Mouse (Mus musculus) MEL (cell line): ENCODE measurements around the gene Cyp27b1. TPM values are rescaled to one million over a fixed set of nuclear protein-coding genes. Genes with fewer than 3 reads are reported as not detected.

Source experiments
- DNase-seq: peaks from one replicate; pipeline ENCODE4 v3.0.0; 2011; ENCODE audit warnings: low read depth, low spot score
- H3K27ac ChIP-seq: 2 replicates; pipeline ENCODE4 v1.5.1; 2012; ENCODE audit warnings: low read depth, mild to moderate bottlenecking, control low read depth, low read length, moderate library complexity; ENCODE audit not compliant: control insufficient read depth
- H3K27me3 ChIP-seq, 2 experiments: fragments of 150-350 bp in 1 of 2; sonication (generic) in 1 of 2; 2 replicates each; pipeline ENCODE4 v1.6.1; 2012; ENCODE audit warnings: low read length in 2 of 2, mild to moderate bottlenecking in 2 of 2, improper control_type of control experiment in 1 of 2, moderate library complexity in 1 of 2; ENCODE audit not compliant: insufficient read depth in 2 of 2, control insufficient read depth in 1 of 2
- H3K36me3 ChIP-seq, 2 experiments: 2 replicates each; pipeline ENCODE4 v1.6.1; 2012 to 2014; ENCODE audit warnings: low read length in 2 of 2, improper control_type of control experiment in 1 of 2, inconsistent platforms in 1 of 2, mild to moderate bottlenecking in 1 of 2; ENCODE audit not compliant: insufficient read depth in 2 of 2, control insufficient read depth in 1 of 2
- H3K4me1 ChIP-seq, 2 experiments: fragments of 150-350 bp in 1 of 2; sonication (generic) in 1 of 2; 2 replicates each; pipeline ENCODE4 v1.6.1; 2012; ENCODE audit warnings: low read length in 2 of 2, improper control_type of control experiment in 1 of 2, mild to moderate bottlenecking in 1 of 2; ENCODE audit not compliant: insufficient read depth in 2 of 2, control insufficient read depth in 1 of 2
- H3K4me3 ChIP-seq, 2 experiments: fragments of 150-350 bp in 1 of 2; sonication (generic) in 1 of 2; 2 replicates each; pipeline ENCODE4 v1.5.1; 2012; ENCODE audit warnings: low read depth in 2 of 2, low read length in 2 of 2, mild to moderate bottlenecking in 2 of 2, moderate library complexity in 2 of 2, control low read depth in 1 of 2, improper control_type of control experiment in 1 of 2; ENCODE audit not compliant: control insufficient read depth in 1 of 2, insufficient read depth in 1 of 2
- H3K79me2 ChIP-seq: 2 replicates; pipeline ENCODE4 v1.6.1; 2012; ENCODE audit warnings: mild to moderate bottlenecking, low read length, moderate library complexity; ENCODE audit not compliant: control insufficient read depth, poor library complexity, insufficient read depth
- H3K9ac ChIP-seq: 2 replicates; pipeline ENCODE4 v1.6.1; 2012; ENCODE audit warnings: low read depth, mild to moderate bottlenecking, control low read depth, low read length, moderate library complexity; ENCODE audit not compliant: control insufficient read depth, poor library complexity, severe bottlenecking
- H3K9me3 ChIP-seq: fragments of 150-350 bp; sonication (generic); replicated peaks from 2 replicates; pipeline ENCODE4 v1.6.1; 2012; ENCODE audit warnings: mild to moderate bottlenecking, low read length, improper control_type of control experiment, moderate library complexity; ENCODE audit not compliant: insufficient read depth
- CTCF ChIP-seq, 3 experiments: IDR thresholded peaks in 2 of 3; conservative IDR thresholded peaks in 1 of 3; 2 replicates each; pipeline ENCODE4 v1.5.1; 2011 to 2012; ENCODE audit warnings: low read length in 3 of 3, low read depth in 2 of 3, mild to moderate bottlenecking in 2 of 3, improper control_type of control experiment in 1 of 3, inconsistent platforms in 1 of 3, mixed read lengths in 1 of 3, moderate library complexity in 1 of 3; ENCODE audit not compliant: control insufficient read depth in 1 of 3, insufficient read depth in 1 of 3, poor library complexity in 1 of 3, severe bottlenecking in 1 of 3
- E2F4 ChIP-seq: IDR thresholded peaks from 2 replicates; pipeline ENCODE4 v1.6.1; 2011; ENCODE audit warnings: low read depth, low read length, improper control_type of control experiment, borderline replicate concordance
- ELF1 ChIP-seq: IDR thresholded peaks from 2 replicates; pipeline ENCODE4 v1.6.1; 2014; ENCODE audit warnings: low read depth, mild to moderate bottlenecking, inconsistent platforms, low read length, improper control_type of control experiment, moderate library complexity
- GABPA ChIP-seq: IDR thresholded peaks from 2 replicates; pipeline ENCODE4 v1.6.1; 2012; ENCODE audit warnings: low read depth, mild to moderate bottlenecking, inconsistent platforms, low read length, improper control_type of control experiment, moderate library complexity
- MEF2A ChIP-seq: IDR thresholded peaks from 2 replicates; pipeline ENCODE4 v1.6.1; 2014; ENCODE audit warnings: low read depth, mild to moderate bottlenecking, inconsistent platforms, low read length, improper control_type of control experiment; ENCODE audit not compliant: poor library complexity, insufficient replicate concordance, severe bottlenecking; ENCODE audit errors: extremely low read depth
- MXI1 ChIP-seq: IDR thresholded peaks from 2 replicates; pipeline ENCODE4 v1.6.1; 2011; ENCODE audit warnings: mild to moderate bottlenecking, low read depth, low read length, improper control_type of control experiment
- MYC ChIP-seq: IDR thresholded peaks from 2 replicates; pipeline ENCODE4 v1.6.1; 2011; ENCODE audit warnings: low read depth, mild to moderate bottlenecking, low read length, improper control_type of control experiment, moderate library complexity
- NELFE ChIP-seq: IDR thresholded peaks from 2 replicates; pipeline ENCODE4 v1.6.1; 2011; ENCODE audit warnings: low read depth, low read length, improper control_type of control experiment
- NRF1 ChIP-seq: IDR thresholded peaks from 2 replicates; pipeline ENCODE4 v1.6.1; 2014; ENCODE audit warnings: low read depth, mild to moderate bottlenecking, inconsistent platforms, low read length, improper control_type of control experiment, moderate library complexity; ENCODE audit not compliant: poor library complexity, insufficient read depth, severe bottlenecking
- POLR2A ChIP-seq, 2 experiments: IDR thresholded peaks; 2 replicates each; pipeline ENCODE4 v1.6.1; 2011 to 2012; ENCODE audit warnings: low read length in 2 of 2, mild to moderate bottlenecking in 2 of 2, control low read depth in 1 of 2, improper control_type of control experiment in 1 of 2, low read depth in 1 of 2, moderate library complexity in 1 of 2; ENCODE audit not compliant: control insufficient read depth in 1 of 2, insufficient read depth in 1 of 2, poor library complexity in 1 of 2
- POLR2AphosphoS2 ChIP-seq: IDR thresholded peaks from 2 replicates; pipeline ENCODE4 v1.6.1; 2011; ENCODE audit warnings: low read length, improper control_type of control experiment
- POLR2AphosphoS5 ChIP-seq: IDR thresholded peaks from 2 replicates; pipeline ENCODE4 v1.6.1; 2012; ENCODE audit warnings: low read depth, borderline replicate concordance, mild to moderate bottlenecking, inconsistent platforms, low read length, moderate library complexity, mixed read lengths
- SMC3 ChIP-seq: IDR thresholded peaks from 2 replicates; pipeline ENCODE4 v1.6.1; 2011; ENCODE audit warnings: low read depth, low read length, improper control_type of control experiment
- TBP ChIP-seq: IDR thresholded peaks from 2 replicates; pipeline ENCODE4 v1.8.0; 2011; ENCODE audit warnings: low read depth, low read length, improper control_type of control experiment
- TCF12 ChIP-seq: IDR thresholded peaks from 2 replicates; pipeline ENCODE4 v1.6.1; 2014; ENCODE audit warnings: low read depth, mild to moderate bottlenecking, inconsistent platforms, low read length, improper control_type of control experiment, moderate library complexity
- USF2 ChIP-seq, 2 experiments: IDR thresholded peaks; 2 replicates each; pipeline ENCODE4 v1.6.1; 2011 to 2012; ENCODE audit warnings: improper control_type of control experiment in 2 of 2, low read length in 2 of 2, borderline replicate concordance in 1 of 2, inconsistent platforms in 1 of 2, low read depth in 1 of 2, mild to moderate bottlenecking in 1 of 2; ENCODE audit not compliant: insufficient read depth in 1 of 2
- ZC3H11A ChIP-seq: IDR thresholded peaks from 2 replicates; pipeline ENCODE4 v1.6.1; 2012; ENCODE audit warnings: low read depth, mild to moderate bottlenecking, inconsistent platforms, low read length, improper control_type of control experiment
- ZKSCAN1 ChIP-seq: IDR thresholded peaks from 2 replicates; pipeline ENCODE4 v1.6.1; 2012; ENCODE audit warnings: low read depth, mild to moderate bottlenecking, inconsistent platforms, low read length, improper control_type of control experiment, moderate library complexity
- ZNF384 ChIP-seq: IDR thresholded peaks from 2 replicates; pipeline ENCODE4 v1.6.1; 2012; ENCODE audit warnings: low read depth, mild to moderate bottlenecking, inconsistent platforms, low read length, improper control_type of control experiment
- polyA plus RNA-seq, 2 experiments: library from polyadenylated mRNA; stranded (reverse) in 1 of 2; unstranded in 1 of 2; fragments of >175 nt in 1 of 2; fragments of >200 nt in 1 of 2; gene quantifications; 2 replicates each; pipeline versions ENCODE4 v1.2.1 to v1.2.4; 2012; ENCODE audit warnings: low replicate concordance in 2 of 2, low read depth in 1 of 2; ENCODE audit not compliant: insufficient read length in 2 of 2, insufficient read depth in 1 of 2, missing spikeins in 1 of 2
- total RNA-seq: library from RNA; depleted of rRNA; stranded (reverse); fragments of 300-350 nt; gene quantifications from 2 replicates; pipeline ENCODE4 v1.2.3, GENCODE M21; 2012

Gene Cyp27b1
- total and polyA plus RNA-seq, 3 experiments, result 0.23 to 0.93 TPM; not detected in 1

DNA sequence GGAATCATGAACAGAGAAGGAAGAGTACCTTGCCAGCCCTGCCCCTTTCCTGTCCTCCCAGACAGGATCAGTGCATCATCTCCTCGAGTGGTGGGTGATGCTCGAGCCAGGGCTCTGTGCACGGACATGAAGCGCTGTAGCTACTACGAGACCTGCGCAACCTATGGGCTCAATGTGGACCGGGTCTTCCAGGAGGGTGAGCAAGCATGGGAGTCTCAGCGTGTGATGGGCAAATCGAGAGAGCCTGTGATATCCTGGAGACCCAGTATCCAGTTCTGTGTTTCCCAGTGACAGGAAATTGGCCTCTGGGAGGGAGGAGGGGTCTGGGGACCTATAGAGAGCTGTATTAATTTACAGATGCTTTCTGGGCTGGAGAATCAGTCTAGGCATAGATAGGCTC is 37.0 kb downstream of the Cyp27b1 start:
- Histone ChIP-seq H3K4me1 (no peaks in the 10 kb centered on the region), H3K36me3 (peaks cover 0 to 3% of the 10 kb centered on the region in 2 experiments; a peak in 1 of 4 replicates), H3K9me3 (no peaks in the 10 kb centered on the region)
- DNase-seq, result no peak
- no peak for TF ChIP-seq MXI1
- no peak for TF ChIP-seq NRF1
- no peak for TF ChIP-seq TBP
- no peak for TF ChIP-seq USF2 (IDR thresholded peaks at IDR 0.05; ENCODE audit: borderline replicate concordance in 1 of 2, insufficient read depth in 1 of 2, low read depth in 1 of 2, low read length in 2 of 2)
- TF ChIP-seq NELFE, result no peak
- TF ChIP-seq POLR2A (IDR thresholded peaks at IDR 0.05; ENCODE audit: control insufficient read depth in 1 of 2, insufficient read depth in 1 of 2, low read depth in 1 of 2, low read length in 2 of 2, poor library complexity in 1 of 2), result no peak
- no peak for TF ChIP-seq MYC
- TF ChIP-seq ZKSCAN1, result no peak
- no peak for TF ChIP-seq TCF12
- no peak for TF ChIP-seq ZC3H11A
- no peak for TF ChIP-seq CTCF (IDR thresholded peaks at IDR 0.05 in 2 of 3, conservative IDR thresholded peaks at IDR 0.05 in 1 of 3; ENCODE audit: control insufficient read depth in 1 of 3, insufficient read depth in 1 of 3, low read depth in 2 of 3, low read length in 3 of 3, poor library complexity in 1 of 3, severe bottlenecking in 1 of 3)
- TF ChIP-seq ELF1, result no peak
- no peak for TF ChIP-seq POLR2AphosphoS2
- TF ChIP-seq E2F4, result no peak
- TF ChIP-seq GABPA, result no peak
- TF ChIP-seq ZNF384, result no peak
- TF ChIP-seq, all 39 proteins: peak for 0
- no peak overlapping the region for H3K4me3 ChIP-seq
- H3K79me2 ChIP-seq, result no peaks in the 10 kb centered on the region
- H3K9ac ChIP-seq, result no peak overlapping the region
- H3K27ac ChIP-seq, result no peak overlapping the region
- H3K27me3 ChIP-seq, result no peaks in the 10 kb centered on the region

DNA sequence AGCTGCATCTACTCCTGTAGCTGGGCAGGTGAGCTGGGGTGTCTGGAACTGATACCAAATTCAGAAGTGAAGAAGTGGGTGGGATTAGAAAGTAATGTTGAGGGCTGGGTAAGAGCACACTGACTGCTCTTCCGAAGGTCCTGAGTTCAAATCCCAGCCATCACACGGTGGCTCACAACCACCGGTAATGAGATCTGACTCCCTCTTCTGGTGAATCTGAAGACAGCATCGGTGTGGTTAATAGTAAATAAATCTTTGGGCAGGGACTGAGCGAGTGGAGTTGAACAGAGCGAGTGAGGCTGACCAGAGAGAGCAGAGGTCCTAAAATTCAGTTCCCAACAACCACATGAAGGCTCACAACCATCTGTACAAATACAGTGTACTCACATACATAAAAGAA is 37.6 kb downstream of the Cyp27b1 start:
- H3K79me2 ChIP-seq, result no peaks in the 10 kb centered on the region
- H3K9ac ChIP-seq, result no peak overlapping the region
- H3K4me3 ChIP-seq, result no peak overlapping the region
- no peak for TF ChIP-seq POLR2AphosphoS2
- peak in 2 of 3 experiments; percentile 3 to 42; a peak in 2 of 6 replicates for TF ChIP-seq CTCF (IDR thresholded peaks at IDR 0.05 in 2 of 3, conservative IDR thresholded peaks at IDR 0.05 in 1 of 3; ENCODE audit: control insufficient read depth in 1 of 3, insufficient read depth in 1 of 3, low read depth in 2 of 3, low read length in 3 of 3, poor library complexity in 1 of 3, severe bottlenecking in 1 of 3)
- TF ChIP-seq POLR2AphosphoS5, result no peak
- peak; percentile 45 for TF ChIP-seq SMC3
- no peak for TF ChIP-seq MEF2A
- TF ChIP-seq ZC3H11A, result 0 out of 2 replicates have a peak, but pooled peaks have one; percentile 6
- no peak for DNase-seq
- no peaks in the 10 kb centered on the region for H3K9me3 ChIP-seq
- H3K27ac ChIP-seq, result no peak overlapping the region
- H3K4me1 ChIP-seq, result no peaks in the 10 kb centered on the region
- no peaks in the 10 kb centered on the region for H3K27me3 ChIP-seq
- peaks cover 0 to 3% of the 10 kb centered on the region in 2 experiments; a peak in 1 of 4 replicates for H3K36me3 ChIP-seq
